Mouse (Mus musculus): Measurements from ENCODE around the gene Hsd17b14. TPM values are rescaled to one million over a fixed set of nuclear protein-coding genes. Genes with fewer than 3 reads are reported as not detected.

Hsd17b14 gene
- polyA plus RNA-seq, 1 experiment from 2014 or later, result not detected

DNA sequence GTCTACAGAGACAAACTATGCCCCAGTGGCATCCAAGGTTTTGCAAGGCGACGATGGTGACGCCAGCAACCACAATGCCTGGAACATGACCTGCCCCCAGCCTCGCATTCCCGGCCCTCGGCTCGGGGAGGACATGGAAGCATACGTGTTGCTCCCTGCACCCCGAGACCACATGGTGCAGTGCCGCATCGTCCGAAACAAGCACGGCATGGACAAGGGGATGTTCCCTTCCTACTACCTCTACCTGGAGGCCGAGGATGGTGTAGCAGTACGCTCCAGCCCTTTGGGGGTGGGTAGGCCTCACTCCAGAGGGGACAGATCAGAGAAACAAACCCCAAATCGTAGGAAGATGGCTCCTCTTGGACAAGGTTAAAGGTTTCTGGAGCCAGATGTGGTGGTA is 36.1 kb upstream of the Hsd17b14 start:
- no peaks in the 10 kb centered on the region for H3K27me3 ChIP-seq (ENCODE audit: control insufficient read depth, insufficient read depth, low read length)
- H3K36me3 ChIP-seq (ENCODE audit: control insufficient read depth, insufficient read depth, low read length), result no peaks in the 10 kb centered on the region
- no peak overlapping the region for H3K4me3 ChIP-seq (replicated peaks; ENCODE audit: low read depth, low read length)
- no peak overlapping the region for H3K4me2 ChIP-seq (ENCODE audit: low read length)
- no peaks in the 10 kb centered on the region for H3K9me3 ChIP-seq (ENCODE audit: control insufficient read depth, low read length)
- 91% methylated on average over 16 of the region's 16 CpGs for WGBS
- no peak overlapping the region for H3K9ac ChIP-seq (replicated peaks; ENCODE audit: low read length)
- no peak for DNase-seq
- H3K27ac ChIP-seq (replicated peaks; ENCODE audit: low read depth, low read length), result no peak overlapping the region
- H3K4me1 ChIP-seq (ENCODE audit: control insufficient read depth, insufficient read depth, low read length), result peaks cover 3% of the 10 kb centered on the region; the same call in 1 of the 2 replicates
- ATAC-seq (ENCODE audit: low FRiP score, low TSS enrichment), result no peak

DNA sequence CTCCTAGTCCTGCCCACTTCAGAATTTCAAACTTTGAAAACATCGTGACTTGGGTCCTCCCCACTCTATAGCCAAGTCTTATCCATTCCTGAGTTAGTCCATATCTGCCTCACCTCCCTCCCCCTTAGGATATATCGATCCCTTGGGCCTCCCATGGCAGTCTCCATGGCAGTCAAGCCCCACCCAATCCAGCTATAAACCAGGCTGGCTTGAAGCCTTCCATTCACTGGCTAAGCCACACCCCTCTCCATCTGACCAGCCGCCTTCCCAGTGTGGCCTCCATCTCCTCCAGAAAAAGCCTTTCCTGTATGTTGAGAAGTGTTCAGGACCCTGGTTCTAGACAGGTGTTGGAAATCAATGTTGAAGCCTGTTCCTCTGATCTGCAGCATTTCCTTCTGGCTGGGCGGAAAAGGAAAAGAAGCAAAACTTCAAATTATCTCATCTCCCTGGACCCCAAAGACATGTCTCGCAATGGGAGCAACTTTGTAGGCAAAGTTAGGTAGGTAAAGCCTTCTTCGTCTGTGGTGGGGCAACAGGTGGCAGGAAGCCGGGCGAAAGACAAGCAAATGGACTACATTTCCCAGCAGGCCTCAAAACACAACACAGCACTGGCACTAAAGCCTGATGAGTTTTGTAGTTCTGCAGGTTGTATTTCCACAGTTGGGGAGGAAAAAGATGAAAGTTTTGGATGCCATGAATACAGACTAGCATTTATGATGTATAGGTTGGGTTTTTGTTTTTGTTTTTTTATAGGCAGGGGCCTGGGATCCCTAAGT is 35.2 kb upstream of the Hsd17b14 start:
- WGBS, result 82% methylated on average over 8 of the region's 8 CpGs
- Histone ChIP-seq H3K9me3 (ENCODE audit: control insufficient read depth, low read length) (no peaks in the 10 kb centered on the region), H3K36me3 (ENCODE audit: control insufficient read depth, insufficient read depth, low read length) (no peaks in the 10 kb centered on the region), H3K27me3 (ENCODE audit: control insufficient read depth, insufficient read depth, low read length) (no peaks in the 10 kb centered on the region), H3K4me1 (ENCODE audit: control insufficient read depth, insufficient read depth, low read length) (peaks cover 3% of the 10 kb centered on the region; the same call in 1 of the 2 replicates), H3K9ac (replicated peaks; ENCODE audit: low read length) (no peak overlapping the region), H3K4me3 (replicated peaks; ENCODE audit: low read depth, low read length) (no peak overlapping the region), H3K4me2 (ENCODE audit: low read length) (no peak overlapping the region), H3K27ac (replicated peaks; ENCODE audit: low read depth, low read length) (no peak overlapping the region)
- DNase-seq (peak; percentile 30), ATAC-seq (ENCODE audit: low FRiP score, low TSS enrichment) (no peak)

DNA sequence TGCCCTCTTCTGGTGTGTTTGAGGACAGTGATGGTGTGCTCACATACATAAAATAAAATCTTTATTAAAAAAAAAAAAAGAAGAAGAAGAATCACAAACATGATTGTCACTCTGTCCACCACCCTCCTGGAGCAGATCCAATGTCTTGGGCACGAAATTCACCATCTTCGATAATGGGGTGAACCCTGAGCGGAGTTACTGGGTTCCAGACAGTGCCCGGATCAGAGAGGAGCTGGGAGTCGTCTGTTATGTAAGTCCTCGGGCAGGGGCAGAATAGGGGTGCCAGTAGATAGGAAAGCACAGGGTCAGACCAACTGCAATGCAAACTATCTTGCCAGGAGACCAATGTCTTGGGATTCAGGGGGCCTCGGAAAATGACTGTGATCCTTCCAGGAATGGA is 34.1 kb upstream of the Hsd17b14 start:
- Histone ChIP-seq H3K27ac (replicated peaks; ENCODE audit: low read depth, low read length) (no peak overlapping the region), H3K36me3 (ENCODE audit: control insufficient read depth, insufficient read depth, low read length) (no peaks in the 10 kb centered on the region), H3K4me3 (replicated peaks; ENCODE audit: low read depth, low read length) (no peak overlapping the region), H3K9ac (replicated peaks; ENCODE audit: low read length) (no peak overlapping the region), H3K9me3 (ENCODE audit: control insufficient read depth, low read length) (no peaks in the 10 kb centered on the region), H3K4me2 (ENCODE audit: low read length) (no peak overlapping the region), H3K4me1 (ENCODE audit: control insufficient read depth, insufficient read depth, low read length) (peaks cover 11% of the 10 kb centered on the region), H3K27me3 (ENCODE audit: control insufficient read depth, insufficient read depth, low read length) (no peaks in the 10 kb centered on the region)
- ATAC-seq (ENCODE audit: low FRiP score, low TSS enrichment) (no peak), DNase-seq (no peak)
- WGBS, result 94% methylated on average over 7 of the region's 7 CpGs

DNA sequence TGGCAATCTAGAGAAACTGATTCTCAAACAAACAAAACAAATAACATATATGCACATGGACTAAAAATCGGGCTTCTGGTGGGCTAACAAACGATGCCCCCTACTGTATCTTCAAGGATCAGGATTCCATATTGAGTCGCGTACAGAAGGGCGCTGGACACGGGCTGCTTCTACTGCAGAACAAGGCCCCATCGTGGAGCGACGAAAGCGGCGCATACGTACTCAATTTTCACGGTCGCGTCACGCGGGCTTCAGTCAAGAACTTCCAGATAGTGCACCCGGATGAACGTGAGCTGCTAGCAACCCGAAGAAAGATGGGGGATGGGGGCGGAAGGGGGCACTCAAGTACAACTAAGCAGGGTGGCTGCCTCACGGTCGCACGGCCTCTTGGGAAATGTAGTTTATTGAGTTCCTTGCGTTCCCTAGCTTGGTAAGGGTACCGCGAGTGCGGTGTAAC is 32.9 kb upstream of the Hsd17b14 start:
- under 1% methylated on average over 28 of the region's 28 CpGs for WGBS
- Histone ChIP-seq H3K4me1 (ENCODE audit: control insufficient read depth, insufficient read depth, low read length) (peaks cover 12% of the 10 kb centered on the region), H3K4me2 (ENCODE audit: low read length) (peak overlapping the region; percentile 58), H3K27me3 (ENCODE audit: control insufficient read depth, insufficient read depth, low read length) (no peaks in the 10 kb centered on the region), H3K4me3 (replicated peaks; ENCODE audit: low read depth, low read length) (peak overlapping the region; percentile 42), H3K36me3 (ENCODE audit: control insufficient read depth, insufficient read depth, low read length) (no peaks in the 10 kb centered on the region), H3K27ac (replicated peaks; ENCODE audit: low read depth, low read length) (peak overlapping the region; percentile 83), H3K9me3 (ENCODE audit: control insufficient read depth, low read length) (no peaks in the 10 kb centered on the region), H3K9ac (replicated peaks; ENCODE audit: low read length) (peak overlapping the region; percentile 51; the same call in 1 of the 2 replicates)
- ATAC-seq (ENCODE audit: low FRiP score, low TSS enrichment) (peak; percentile 75), DNase-seq (peak; percentile 97)

DNA sequence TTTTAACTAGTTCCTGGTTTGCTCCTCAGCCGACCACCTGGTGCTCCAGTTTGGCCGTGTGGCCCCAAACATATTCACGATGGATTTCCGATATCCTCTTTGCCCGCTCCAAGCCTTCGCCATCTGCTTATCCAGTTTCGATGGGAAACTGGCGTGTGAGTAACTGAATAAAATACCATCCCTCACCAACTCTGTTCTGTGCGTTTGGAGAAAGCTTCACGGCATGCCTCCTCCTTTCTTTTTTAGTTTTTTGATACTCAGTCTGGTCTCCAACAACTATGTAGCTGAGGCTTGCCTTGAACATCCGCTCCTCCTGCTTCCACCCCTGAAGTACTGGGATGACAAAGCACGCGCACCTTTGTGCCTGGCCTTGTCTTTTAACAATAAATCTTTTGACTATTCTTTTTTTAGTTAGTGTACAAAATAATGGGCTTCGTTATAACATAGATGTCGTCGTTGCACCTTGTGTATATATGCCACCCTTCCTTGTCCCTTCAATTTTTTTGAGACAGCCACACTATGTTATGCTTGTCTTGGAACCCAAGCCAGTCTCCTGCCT is 32.4 kb upstream of the Hsd17b14 start:
- H3K4me1 ChIP-seq (ENCODE audit: control insufficient read depth, insufficient read depth, low read length), result peaks cover 12% of the 10 kb centered on the region
- H3K9me3 ChIP-seq (ENCODE audit: control insufficient read depth, low read length), result no peaks in the 10 kb centered on the region
- H3K27ac ChIP-seq (replicated peaks; ENCODE audit: low read depth, low read length), result no peak overlapping the region
- H3K9ac ChIP-seq (replicated peaks; ENCODE audit: low read length), result no peak overlapping the region
- no peak for DNase-seq
- no peaks in the 10 kb centered on the region for H3K36me3 ChIP-seq (ENCODE audit: control insufficient read depth, insufficient read depth, low read length)
- H3K27me3 ChIP-seq (ENCODE audit: control insufficient read depth, insufficient read depth, low read length), result no peaks in the 10 kb centered on the region
- no peak for ATAC-seq (ENCODE audit: low FRiP score, low TSS enrichment)
- peak overlapping the region; percentile 42 for H3K4me3 ChIP-seq (replicated peaks; ENCODE audit: low read depth, low read length)
- peak overlapping the region; percentile 58 for H3K4me2 ChIP-seq (ENCODE audit: low read length)
- WGBS, result 55% methylated on average over 16 of the region's 16 CpGs

DNA sequence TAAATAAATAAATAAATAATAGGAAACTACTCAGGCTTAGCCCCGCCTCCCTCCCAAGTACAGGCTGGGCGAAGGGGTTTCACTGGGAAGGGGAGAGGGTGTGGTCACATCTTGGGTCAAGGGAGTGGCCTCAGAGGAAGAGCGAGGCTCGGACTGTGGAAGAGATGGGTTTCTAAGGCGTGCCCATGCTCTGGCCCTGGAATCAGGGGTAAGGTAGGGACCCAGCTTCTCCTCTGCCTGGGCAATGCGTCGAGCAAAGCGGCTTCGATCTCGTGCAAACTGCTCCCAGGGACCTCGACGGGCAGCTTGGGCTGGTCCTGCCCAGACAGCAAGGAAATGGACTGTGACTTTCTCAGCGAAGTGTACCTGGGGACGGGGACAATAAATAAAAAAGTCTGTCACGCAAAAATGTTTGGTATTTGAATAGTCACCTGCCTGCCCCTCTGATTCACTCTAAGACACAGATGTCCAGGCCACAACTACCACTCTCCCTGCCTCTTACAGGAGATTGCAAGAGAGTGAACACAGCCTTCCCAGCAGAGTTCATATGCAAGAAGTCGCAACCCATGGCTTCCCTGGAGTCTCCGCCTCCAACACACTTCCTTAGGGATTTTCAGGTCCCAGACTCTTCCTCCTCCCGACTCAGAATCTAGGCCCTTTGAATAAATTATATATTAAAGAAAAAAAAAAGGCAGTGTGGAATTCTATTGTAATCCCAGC is 31.6 kb upstream of the Hsd17b14 start:
- Histone ChIP-seq H3K9ac (replicated peaks; ENCODE audit: low read length) (no peak overlapping the region), H3K4me3 (replicated peaks; ENCODE audit: low read depth, low read length) (no peak overlapping the region), H3K4me2 (ENCODE audit: low read length) (no peak overlapping the region), H3K27ac (replicated peaks; ENCODE audit: low read depth, low read length) (no peak overlapping the region), H3K4me1 (ENCODE audit: control insufficient read depth, insufficient read depth, low read length) (peaks cover 12% of the 10 kb centered on the region), H3K9me3 (ENCODE audit: control insufficient read depth, low read length) (no peaks in the 10 kb centered on the region), H3K36me3 (ENCODE audit: control insufficient read depth, insufficient read depth, low read length) (no peaks in the 10 kb centered on the region), H3K27me3 (ENCODE audit: control insufficient read depth, insufficient read depth, low read length) (no peaks in the 10 kb centered on the region)
- 77% methylated on average over 18 of the region's 18 CpGs for WGBS
- ATAC-seq (ENCODE audit: low FRiP score, low TSS enrichment), result no peak
- no peak for DNase-seq

DNA sequence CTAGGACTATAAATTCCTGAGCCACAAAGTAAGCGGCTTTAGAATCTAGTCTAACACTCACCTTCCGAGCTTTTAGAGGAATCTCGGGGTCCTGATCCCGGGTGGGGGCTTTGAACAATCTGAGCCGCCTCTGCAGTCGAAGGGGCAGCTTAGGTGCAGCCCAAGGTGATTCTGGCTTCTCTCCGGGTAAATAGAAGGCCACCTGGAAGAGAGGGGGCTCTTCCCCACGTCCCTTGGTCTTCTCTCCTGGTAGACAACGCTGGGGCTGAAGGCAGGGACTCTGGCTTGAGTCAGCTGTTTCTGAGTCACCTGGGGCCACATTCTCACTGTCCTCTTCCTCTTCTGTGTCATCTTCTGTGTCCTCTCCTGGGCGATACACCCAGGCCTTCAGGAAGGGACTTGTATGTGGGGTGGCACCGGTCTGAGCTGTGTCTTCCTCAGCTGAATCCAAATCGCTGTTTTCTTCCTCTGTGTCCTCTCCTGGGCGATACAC is 31.0 kb upstream of the Hsd17b14 start:
- Histone ChIP-seq H3K27me3 (ENCODE audit: control insufficient read depth, insufficient read depth, low read length) (no peaks in the 10 kb centered on the region), H3K4me2 (ENCODE audit: low read length) (no peak overlapping the region), H3K27ac (replicated peaks; ENCODE audit: low read depth, low read length) (no peak overlapping the region), H3K9ac (replicated peaks; ENCODE audit: low read length) (no peak overlapping the region), H3K4me1 (ENCODE audit: control insufficient read depth, insufficient read depth, low read length) (peaks cover 12% of the 10 kb centered on the region), H3K4me3 (replicated peaks; ENCODE audit: low read depth, low read length) (no peak overlapping the region), H3K36me3 (ENCODE audit: control insufficient read depth, insufficient read depth, low read length) (no peaks in the 10 kb centered on the region), H3K9me3 (ENCODE audit: control insufficient read depth, low read length) (no peaks in the 10 kb centered on the region)
- WGBS, result 90% methylated on average over 13 of the region's 13 CpGs
- ATAC-seq (ENCODE audit: low FRiP score, low TSS enrichment) (no peak), DNase-seq (no peak)

DNA sequence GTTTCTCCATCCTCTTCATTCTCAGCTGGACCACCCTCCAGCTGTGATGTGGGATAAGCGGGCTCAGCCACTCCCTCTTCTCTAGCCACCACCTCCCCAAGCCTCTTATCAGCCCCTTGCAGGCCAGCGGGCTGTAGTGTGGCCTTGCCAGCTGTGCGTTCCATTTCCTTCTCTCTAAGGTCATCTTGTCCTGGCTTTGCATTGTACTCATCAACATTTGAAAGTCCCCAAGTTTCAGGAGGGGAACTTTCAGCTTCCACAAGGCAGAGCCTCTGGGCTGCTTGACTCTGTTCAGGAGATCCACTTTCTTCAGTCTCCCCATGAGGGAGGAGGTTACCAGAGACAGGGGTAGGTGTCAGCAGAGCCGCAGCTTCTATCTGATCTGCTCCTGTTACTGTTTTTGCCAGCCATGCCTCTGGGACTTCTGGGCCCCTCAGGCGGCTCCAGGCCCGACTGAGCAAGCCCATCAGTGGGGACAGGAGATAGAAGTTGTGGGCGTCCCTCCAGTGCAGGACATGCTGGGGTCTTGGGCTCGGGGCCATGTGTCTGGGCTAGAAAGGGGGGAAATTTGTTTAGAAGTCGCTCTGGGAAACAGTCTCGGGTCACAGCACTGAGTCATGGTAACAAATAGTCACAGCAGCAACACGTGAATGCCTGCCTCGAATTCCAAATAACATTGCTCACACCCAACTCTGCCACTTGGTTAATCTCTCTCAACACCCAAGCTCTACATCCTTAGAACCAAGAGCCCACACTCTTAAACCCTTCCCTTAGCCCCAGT is 29.7 kb upstream of the Hsd17b14 start:
- Histone ChIP-seq H3K9ac (replicated peaks; ENCODE audit: low read length) (peak overlapping the region; percentile 81), H3K9me3 (ENCODE audit: control insufficient read depth, low read length) (no peaks in the 10 kb centered on the region), H3K4me3 (replicated peaks; ENCODE audit: low read depth, low read length) (peak overlapping the region; percentile 68), H3K27ac (replicated peaks; ENCODE audit: low read depth, low read length) (no peak overlapping the region), H3K27me3 (ENCODE audit: control insufficient read depth, insufficient read depth, low read length) (no peaks in the 10 kb centered on the region), H3K4me2 (ENCODE audit: low read length) (peak overlapping the region; percentile 89), H3K36me3 (ENCODE audit: control insufficient read depth, insufficient read depth, low read length) (no peaks in the 10 kb centered on the region), H3K4me1 (ENCODE audit: control insufficient read depth, insufficient read depth, low read length) (peaks cover 12% of the 10 kb centered on the region)
- ATAC-seq (ENCODE audit: low FRiP score, low TSS enrichment), result no peak
- peak; percentile 27 for DNase-seq
- WGBS, result 31% methylated on average over 12 of the region's 12 CpGs

All from midbrain, embryonic 14.5 days (tissue).